Comparison of ENCODE assay signal across 7 mouse cellular contexts in genomic region chr19:41869946-41870345, GRCm38 (mm10). TPM values are rescaled to one million over a fixed set of nuclear protein-coding genes. Genes with fewer than 3 reads are reported as not detected.
DNase-seq lines count a peak whose midpoint lies in the region; ATAC-seq and TF ChIP-seq lines count a peak whose summit lies in the region.
"Not testable (repeated sequence)": the region's sequence is repeated elsewhere in the genome, so short reads cannot be mapped to it uniquely, and the experiment has no call there.

No protein-coding gene starts in this region.

- not testable (repeated sequence) for H3K9me3 ChIP-seq in MEL (replicated peaks; ENCODE audit: insufficient read depth, low read length); hindbrain, postnatal 0 days (ENCODE audit: low read length); midbrain, postnatal 0 days (ENCODE audit: low read length)

- not testable (repeated sequence) for H3K4me1 ChIP-seq in MEL (ENCODE audit: control insufficient read depth in 1 of 2, insufficient read depth in 2 of 2, low read length in 2 of 2); hindbrain, postnatal 0 days (ENCODE audit: insufficient read depth, low read length); midbrain, postnatal 0 days (ENCODE audit: insufficient read depth, low read length)
- H3K4me1 ChIP-seq in thymus, adult 2 months (replicated peaks; ENCODE audit: control insufficient read depth, insufficient read depth, low read length), result peaks cover 15% of the 10 kb centered on the region

- H3K4me3 ChIP-seq in MEL (ENCODE audit: control insufficient read depth in 1 of 2, insufficient read depth in 1 of 2, low read depth in 2 of 2, low read length in 2 of 2); hindbrain, postnatal 0 days (ENCODE audit: low read length); layer of hippocampus, adult 2 months; midbrain, postnatal 0 days (ENCODE audit: low read depth, low read length); thymus, adult 2 months (ENCODE audit: control insufficient read depth, insufficient read depth, low read length): not testable (repeated sequence)

- TF ChIP-seq EP300 in MEL (IDR thresholded peaks at IDR 0.05; ENCODE audit: low read depth in 1 of 2, low read length in 2 of 2), result not testable (repeated sequence)

- TF ChIP-seq RAD21 in MEL (IDR thresholded peaks at IDR 0.05; ENCODE audit: low read depth, low read length), result peak; percentile 41

- DNase-seq in 3T3-L1 (ENCODE audit: low read depth, low spot score), result peak; percentile 43
- DNase-seq in MEL (ENCODE audit: low read depth, low spot score), result peak; percentile 40
- peak; percentile 12 for DNase-seq in cerebellum, adult 9-11 months
- not testable (repeated sequence) for DNase-seq in hindbrain, postnatal 0 days (ENCODE audit: low spot score); layer of hippocampus, adult 2 months (ENCODE audit: low spot score in 2 of 2); midbrain, postnatal 0 days (ENCODE audit: low spot score)
- peak; percentile 6 for DNase-seq in thymus, adult 2 months

- not testable (repeated sequence) for H3K4me2 ChIP-seq in hindbrain, postnatal 0 days (ENCODE audit: low read depth, low read length); midbrain, postnatal 0 days (ENCODE audit: low read depth, low read length, poor library complexity, severe bottlenecking)

- H3K27me3 ChIP-seq in MEL (ENCODE audit: control insufficient read depth in 1 of 2, insufficient read depth in 2 of 2, low read length in 2 of 2); hindbrain, postnatal 0 days (ENCODE audit: insufficient read depth, low read length); midbrain, postnatal 0 days (ENCODE audit: insufficient read depth, low read length); thymus, adult 2 months (ENCODE audit: control insufficient read depth, insufficient read depth, low read length): not testable (repeated sequence)

- not testable (repeated sequence) for TF ChIP-seq POLR2A in MEL (IDR thresholded peaks at IDR 0.05; ENCODE audit: control insufficient read depth in 1 of 2, insufficient read depth in 1 of 2, low read depth in 1 of 2, low read length in 2 of 2, poor library complexity in 1 of 2); thymus, adult 2 months (IDR thresholded peaks at IDR 0.05; ENCODE audit: control insufficient read depth, extremely low read depth, insufficient read depth, low read length, poor library complexity)

- WGBS in hindbrain, postnatal 0 days, result 79% methylated on average over 5 of the region's 5 CpGs
- WGBS in midbrain, postnatal 0 days, result 66% methylated on average over 5 of the region's 5 CpGs
- 74% methylated on average over 5 of the region's 5 CpGs for WGBS in thymus, adult 2 months

- not testable (repeated sequence) for ATAC-seq in hindbrain, postnatal 0 days; midbrain, postnatal 0 days (ENCODE audit: low FRiP score)

- not testable (repeated sequence) for H3K27ac ChIP-seq in MEL (ENCODE audit: control insufficient read depth, low read depth, low read length); hindbrain, postnatal 0 days; midbrain, postnatal 0 days (ENCODE audit: low read depth, low read length); thymus, adult 2 months (ENCODE audit: control insufficient read depth, insufficient read depth, low read length)
- peak overlapping the region; percentile 43 for H3K27ac ChIP-seq in layer of hippocampus, adult 2 months

- H3K9ac ChIP-seq in MEL (ENCODE audit: control insufficient read depth, low read depth, low read length, poor library complexity, severe bottlenecking); hindbrain, postnatal 0 days (replicated peaks; ENCODE audit: low read length); midbrain, postnatal 0 days (replicated peaks; ENCODE audit: low read length, poor library complexity, severe bottlenecking): not testable (repeated sequence)

- H3K36me3 ChIP-seq in MEL (ENCODE audit: control insufficient read depth in 1 of 2, insufficient read depth in 2 of 2, low read length in 2 of 2), result peaks cover 0 to 32% of the 10 kb centered on the region in 2 experiments; a peak in 2 of 4 replicates
- peaks cover 56% of the 10 kb centered on the region for H3K36me3 ChIP-seq in hindbrain, postnatal 0 days (ENCODE audit: insufficient read depth, low read length)
- H3K36me3 ChIP-seq in midbrain, postnatal 0 days (ENCODE audit: insufficient read depth, low read length), result peaks cover 78% of the 10 kb centered on the region
- not testable (repeated sequence) for H3K36me3 ChIP-seq in thymus, adult 2 months (ENCODE audit: control insufficient read depth, insufficient read depth, low read length)

- TF ChIP-seq CTCF in MEL (IDR thresholded peaks at IDR 0.05 in 2 of 3, conservative IDR thresholded peaks at IDR 0.05 in 1 of 3; ENCODE audit: control insufficient read depth in 1 of 3, insufficient read depth in 1 of 3, low read depth in 2 of 3, low read length in 3 of 3, poor library complexity in 1 of 3, severe bottlenecking in 1 of 3), result peak in 1 of 3 experiments; percentile 36; a peak in 1 of 6 replicates
- TF ChIP-seq CTCF in hindbrain, postnatal 0 days (IDR thresholded peaks at IDR 0.05; ENCODE audit: low read depth), result peak; percentile 8; the same call in 1 of the 2 replicates
- TF ChIP-seq CTCF in layer of hippocampus, adult 2 months (conservative IDR thresholded peaks at IDR 0.05), result peak; percentile 41
- TF ChIP-seq CTCF in midbrain, postnatal 0 days (IDR thresholded peaks at IDR 0.05), result peak; percentile 29; the same call in 1 of the 2 replicates
- TF ChIP-seq CTCF in thymus, adult 2 months (IDR thresholded peaks at IDR 0.05; ENCODE audit: borderline replicate concordance, control insufficient read depth, extremely low read depth, insufficient read depth, low read length, poor library complexity), result not testable (repeated sequence)

- not testable (repeated sequence) for H3K79me2 ChIP-seq in MEL (ENCODE audit: control insufficient read depth, insufficient read depth, low read length, poor library complexity)

TF ChIP-seq in MEL, 35 proteins besides CTCF, POLR2A, EP300 and RAD21:
- TF ChIP-seq ZNF384 (IDR thresholded peaks at IDR 0.05; ENCODE audit: low read depth, low read length), result 0 out of 2 replicates have a peak, but pooled peaks have one; percentile 18
- peak; percentile 40; the same call in 1 of the 2 replicates for TF ChIP-seq ZC3H11A (IDR thresholded peaks at IDR 0.05; ENCODE audit: low read depth, low read length)
- 0 out of 2 replicates have a peak, but pooled peaks have one; percentile 24 for TF ChIP-seq TBP (IDR thresholded peaks at IDR 0.05; ENCODE audit: low read depth, low read length)
- peak; percentile 24; the same call in 1 of the 2 replicates for TF ChIP-seq SMC3 (IDR thresholded peaks at IDR 0.05; ENCODE audit: low read depth, low read length)
TF ChIP-seq in MEL: peak in this region for 4; not testable (repeated sequence) for 31.

RNA-seq across cellular contexts. Expression of gene Frat2, which starts 22.0 kb away (rescaled TPM):
- total RNA-seq in MEL (2012; rRNA removed), result 55.6 and 58.2 TPM in 2 replicates
- 100 to 1,000 TPM in 1 of 2 experiments, not detected in 1; 110 TPM for polyA plus RNA-seq in MEL (2012; ENCODE audit: insufficient read depth in 1 of 2, insufficient read length in 2 of 2, low read depth in 1 of 2, low replicate concordance in 2 of 2, missing spikeins in 1 of 2)
- total RNA-seq in hindbrain, postnatal 0 days (2014; rRNA removed), result 9.0 and 13.2 TPM in 2 replicates
- 5.8 and 7.3 TPM in 2 replicates for polyA plus RNA-seq in hindbrain, postnatal 0 days (2015; fragmentation: Nextera tagmentation; extraction: Ambion mirVana)
- total RNA-seq in layer of hippocampus, adult 2 months (2021), result 10 to 100 TPM; 10.7 to 11.7 TPM
- total RNA-seq in midbrain, postnatal 0 days (2014; rRNA removed), result 6.9 and 10.4 TPM in 2 replicates
- 6.7 and 8.0 TPM in 2 replicates for polyA plus RNA-seq in midbrain, postnatal 0 days (2015; fragmentation: Nextera tagmentation; extraction: Ambion mirVana)
- polyA plus RNA-seq in thymus, adult 2 months (2012; rRNA removed), result 27.4 and 44.5 TPM in 2 replicates

RNA-seq across cellular contexts. Expression of gene Rrp12, which starts 26.0 kb away (rescaled TPM):
- 93.8 and 106 TPM in 2 replicates for total RNA-seq in MEL (2012; rRNA removed)
- 100 to 1,000 TPM in 1 of 2 experiments, 10 to 100 TPM in 1; 44.5 to 134 TPM for polyA plus RNA-seq in MEL (2012; ENCODE audit: insufficient read depth in 1 of 2, insufficient read length in 2 of 2, low read depth in 1 of 2, low replicate concordance in 2 of 2, missing spikeins in 1 of 2)
- total RNA-seq in hindbrain, postnatal 0 days (2014; rRNA removed), result 19.2 and 21.9 TPM in 2 replicates
- polyA plus RNA-seq in hindbrain, postnatal 0 days (2015; fragmentation: Nextera tagmentation; extraction: Ambion mirVana), result 11.9 and 12.3 TPM in 2 replicates
- 10 to 100 TPM; 33.4 to 34.2 TPM for total RNA-seq in layer of hippocampus, adult 2 months (2021)
- total RNA-seq in midbrain, postnatal 0 days (2014; rRNA removed), result 20.6 and 21.2 TPM in 2 replicates
- 13.9 and 14.1 TPM in 2 replicates for polyA plus RNA-seq in midbrain, postnatal 0 days (2015; fragmentation: Nextera tagmentation; extraction: Ambion mirVana)
- 9.7 and 10.9 TPM in 2 replicates for polyA plus RNA-seq in thymus, adult 2 months (2012; rRNA removed)

RNA-seq across cellular contexts. Expression of gene Frat1, which starts 40.2 kb away (rescaled TPM):
- 26.7 and 36.0 TPM in 2 replicates for total RNA-seq in MEL (2012; rRNA removed)
- polyA plus RNA-seq in MEL (2012; ENCODE audit: insufficient read depth in 1 of 2, insufficient read length in 2 of 2, low read depth in 1 of 2, low replicate concordance in 2 of 2, missing spikeins in 1 of 2), result 10 to 100 TPM in 1 of 2 experiments, not detected in 1; 31.5 TPM
- total RNA-seq in hindbrain, postnatal 0 days (2014; rRNA removed), result 26.6 and 33.8 TPM in 2 replicates
- 24.4 and 27.0 TPM in 2 replicates for polyA plus RNA-seq in hindbrain, postnatal 0 days (2015; fragmentation: Nextera tagmentation; extraction: Ambion mirVana)
- total RNA-seq in layer of hippocampus, adult 2 months (2021), result 10 to 100 TPM; 22.0 to 27.1 TPM
- total RNA-seq in midbrain, postnatal 0 days (2014; rRNA removed), result 33.0 and 35.4 TPM in 2 replicates
- polyA plus RNA-seq in midbrain, postnatal 0 days (2015; fragmentation: Nextera tagmentation; extraction: Ambion mirVana), result 34.2 and 34.3 TPM in 2 replicates
- polyA plus RNA-seq in thymus, adult 2 months (2012; rRNA removed), result 15.4 and 26.4 TPM in 2 replicates

RNA-seq across cellular contexts. Expression of gene Pgam1, which starts 41.8 kb away (rescaled TPM):
- 267 and 714 TPM in 2 replicates for total RNA-seq in MEL (2012; rRNA removed)
- 100 to 1,000 TPM; 220 to 756 TPM for polyA plus RNA-seq in MEL (2012; ENCODE audit: insufficient read depth in 1 of 2, insufficient read length in 2 of 2, low read depth in 1 of 2, low replicate concordance in 2 of 2, missing spikeins in 1 of 2)
- total RNA-seq in hindbrain, postnatal 0 days (2014; rRNA removed), result 539 and 558 TPM in 2 replicates
- polyA plus RNA-seq in hindbrain, postnatal 0 days (2015; fragmentation: Nextera tagmentation; extraction: Ambion mirVana), result 629 and 638 TPM in 2 replicates
- total RNA-seq in layer of hippocampus, adult 2 months (2021), result 100 to 1,000 TPM; 502 to 540 TPM
- 473 and 479 TPM in 2 replicates for total RNA-seq in midbrain, postnatal 0 days (2014; rRNA removed)
- 536 and 596 TPM in 2 replicates for polyA plus RNA-seq in midbrain, postnatal 0 days (2015; fragmentation: Nextera tagmentation; extraction: Ambion mirVana)
- 187 and 200 TPM in 2 replicates for polyA plus RNA-seq in thymus, adult 2 months (2012; rRNA removed)
